Mouse (Mus musculus): ENCODE measurements around the gene Tomt.

DNA sequence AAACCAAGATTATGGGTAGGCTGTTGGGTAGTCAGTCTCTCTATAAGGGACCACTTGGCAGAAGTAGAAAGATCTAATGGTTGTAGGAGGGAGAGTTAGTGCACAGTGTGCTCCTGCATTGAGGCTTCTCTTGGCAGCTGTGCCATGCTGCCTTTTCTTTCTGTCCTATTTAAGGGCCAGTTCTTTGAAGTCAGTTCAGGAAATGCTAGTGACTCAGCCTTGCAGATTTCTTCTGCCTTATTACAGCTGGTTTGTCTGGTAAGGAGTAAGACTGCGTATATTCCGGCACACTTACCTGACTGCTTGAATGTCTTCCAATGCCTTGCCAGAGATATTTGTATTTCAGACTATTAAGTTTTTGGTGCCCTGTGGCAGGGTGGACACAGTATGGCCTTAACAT, 48.0 kb upstream of the Tomt start:
- TF ChIP-seq CTCF (IDR thresholded peaks at IDR 0.05; ENCODE audit: borderline replicate concordance, insufficient read depth, low read depth, low read length) (no peak), POLR2A (IDR thresholded peaks at IDR 0.05; ENCODE audit: borderline replicate concordance, insufficient read depth, low read length) (no peak)

Measured in cerebellum, adult 2 months (tissue).